Mouse (Mus musculus): ENCODE results near the gene Ccdc113.

Gene Ccdc113

GRCm38 (mm10) chr8:95539487-95539886 is 5.6 kb downstream of the Ccdc113 start:
- DNase-seq (ENCODE audit: low read depth, low spot score) = no peak

GRCm38 (mm10) chr8:95542191-95542590 is 8.3 kb downstream of the Ccdc113 start:
- DNase-seq (ENCODE audit: low read depth, low spot score) = no peak

- DNase-seq (ENCODE audit: low read depth, low spot score) = no peak
Observed at GRCm38 (mm10) chr8:95543065-95543464, 9.2 kb downstream of the Ccdc113 start.

GRCm38 (mm10) chr8:95545815-95546214 is 11.9 kb downstream of the Ccdc113 start:
- DNase-seq (ENCODE audit: low read depth, low spot score) = no peak

DNA sequence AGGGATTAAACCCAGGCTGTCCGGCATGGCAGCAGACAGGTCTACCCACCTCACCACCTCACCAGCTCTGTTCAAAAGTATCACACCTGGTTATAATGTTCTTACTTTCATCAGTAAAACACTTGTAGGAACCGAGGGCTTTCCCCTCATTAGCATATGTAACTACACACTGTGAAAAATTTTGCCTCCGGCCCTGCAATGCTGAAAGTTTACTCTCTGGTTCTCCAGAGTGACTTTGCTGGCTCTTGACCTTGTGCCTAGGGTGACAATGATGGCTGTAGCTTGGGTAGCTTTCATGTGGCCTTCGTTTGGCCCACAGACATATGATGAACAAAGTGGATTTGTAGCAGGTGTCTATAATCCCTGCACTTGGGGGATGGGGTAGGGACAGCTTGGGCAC is 13.1 kb downstream of the Ccdc113 start:
- DNase-seq (ENCODE audit: low read depth, low spot score) = no peak

DNA sequence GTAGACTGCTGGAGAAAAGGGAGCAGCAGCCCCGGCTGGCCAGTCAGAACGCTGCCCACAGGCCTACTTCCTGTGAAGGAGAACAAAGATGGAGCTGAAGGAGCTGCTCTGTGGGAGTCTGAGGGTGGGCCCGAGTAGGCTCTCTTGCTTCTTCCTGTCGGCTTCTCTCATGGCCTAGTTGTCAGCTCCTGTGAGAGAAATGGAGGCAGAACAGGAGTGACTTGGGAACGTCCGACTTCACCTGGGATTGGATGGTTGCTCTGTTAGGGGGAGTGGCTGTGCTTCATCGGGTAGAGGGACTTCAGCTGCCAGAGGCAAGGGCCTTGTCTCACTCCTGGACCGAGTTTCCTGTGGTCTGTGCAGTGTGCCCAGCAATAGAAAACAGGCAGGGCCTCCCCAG is 14.0 kb downstream of the Ccdc113 start:
- DNase-seq (ENCODE audit: low read depth, low spot score) = no peak

GRCm38 (mm10) chr8:95549871-95550829 is 16.3 kb downstream of the Ccdc113 start:
- DNase-seq (ENCODE audit: low read depth, low spot score) = no peak

- DNase-seq (ENCODE audit: low read depth, low spot score) = no peak
Observed at GRCm38 (mm10) chr8:95551577-95551976, 17.7 kb downstream of the Ccdc113 start.

DNA sequence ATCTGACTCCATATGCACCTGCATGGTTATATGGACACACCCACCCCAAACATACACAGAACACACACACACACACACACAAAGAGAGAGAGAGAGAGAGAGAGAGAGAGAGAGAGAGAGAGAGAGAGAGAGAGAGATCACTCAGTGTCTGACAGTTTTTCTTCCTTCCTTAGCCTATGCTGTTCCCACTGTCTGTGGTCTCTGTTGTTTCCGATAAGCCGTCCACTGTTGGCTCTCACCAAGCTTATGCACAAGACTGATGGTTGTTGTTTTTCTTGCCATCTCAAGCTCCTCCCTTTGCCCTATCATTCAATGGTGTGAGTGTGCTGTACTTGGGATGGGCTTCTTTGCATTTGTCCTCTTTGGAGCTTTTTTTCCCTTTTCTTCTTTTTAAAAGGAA is 22.1 kb downstream of the Ccdc113 start:
- DNase-seq (ENCODE audit: low read depth, low spot score) = no peak

DNA sequence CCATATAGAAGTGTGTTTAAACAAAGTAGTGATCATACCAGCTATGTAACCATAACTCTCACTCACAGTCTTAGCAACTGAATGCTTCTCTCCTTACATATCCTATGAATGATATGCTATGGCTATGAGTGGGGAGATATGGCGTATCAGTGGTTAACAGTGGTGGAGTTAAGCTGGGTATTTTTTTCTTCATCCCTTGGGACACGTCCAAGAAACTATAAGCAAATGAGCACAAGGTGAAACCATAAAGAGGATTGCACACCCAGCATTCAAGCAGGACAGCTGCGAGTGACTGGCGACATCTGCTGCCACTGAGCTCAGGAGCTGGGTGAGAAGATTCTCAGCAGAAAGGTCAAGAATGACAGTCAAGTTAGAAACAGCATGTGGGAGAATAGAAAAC is 32.3 kb downstream of the Ccdc113 start:
- DNase-seq (ENCODE audit: low read depth, low spot score) = no peak

DNA sequence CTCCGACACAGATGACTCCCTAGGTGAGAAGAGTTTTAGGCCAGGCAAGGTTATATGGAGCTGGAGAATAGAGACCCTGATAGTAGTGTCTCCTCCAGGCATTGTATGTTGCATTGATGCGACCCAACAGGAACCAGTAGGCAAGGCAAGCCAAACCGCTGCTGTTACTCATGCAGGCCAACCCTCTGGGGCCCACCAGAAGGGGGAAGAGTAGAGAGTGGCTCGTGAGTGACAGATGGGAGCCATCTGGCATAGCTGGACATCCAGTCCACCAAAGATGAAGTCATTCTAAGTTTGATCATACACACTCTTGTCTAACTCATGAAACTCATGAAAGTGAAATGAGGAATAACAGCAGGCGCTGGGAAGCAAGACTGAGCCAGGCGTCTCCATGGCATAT is 32.9 kb downstream of the Ccdc113 start:
- DNase-seq (ENCODE audit: low read depth, low spot score) = no peak

DNA sequence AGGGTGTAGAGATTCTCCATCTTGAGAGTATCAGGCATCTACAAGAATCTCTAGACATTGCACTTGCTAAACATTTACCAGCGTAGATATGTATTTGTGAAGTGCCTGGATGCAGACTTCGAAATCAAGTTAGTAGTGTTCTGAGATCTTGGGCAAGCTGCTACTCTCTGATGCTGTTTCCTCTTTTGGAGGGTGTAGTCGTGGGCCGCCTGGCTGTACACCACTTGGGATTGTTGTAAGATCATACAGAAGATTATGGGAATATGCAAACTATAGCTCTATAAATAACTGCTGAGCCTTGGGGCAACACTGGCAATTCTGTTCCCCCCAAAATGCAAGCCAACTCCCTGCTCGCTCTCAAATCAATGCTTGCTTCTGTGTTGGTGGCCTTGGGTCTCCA is 39.3 kb downstream of the Ccdc113 start:
- DNase-seq (ENCODE audit: low read depth, low spot score) = no peak

DNA sequence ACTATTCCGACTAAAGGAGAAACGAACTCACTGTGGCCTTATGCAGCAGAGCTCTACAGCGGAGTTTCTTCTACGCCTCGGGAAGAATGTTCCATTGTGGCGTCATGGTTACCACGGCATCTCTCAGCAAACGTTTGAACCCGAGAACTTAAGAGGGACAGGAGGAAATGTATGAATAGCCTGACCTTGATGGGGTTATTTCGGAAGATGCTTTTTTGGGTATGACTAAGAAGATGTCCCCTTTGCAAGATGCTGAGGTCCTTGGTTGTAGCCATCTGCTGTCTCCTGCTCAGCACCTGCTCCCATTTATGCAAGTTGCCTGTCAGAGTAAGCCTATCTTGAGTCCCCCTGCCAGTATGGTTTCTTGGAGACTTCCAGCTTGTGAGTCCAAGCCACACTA is 42.4 kb downstream of the Ccdc113 start, which contains the start of gene Prss54:
Prss54 (minus strand) TSS at position 101 of the 400 bp plus-strand sequence.
- no peak for DNase-seq (ENCODE audit: low read depth, low spot score)

DNA sequence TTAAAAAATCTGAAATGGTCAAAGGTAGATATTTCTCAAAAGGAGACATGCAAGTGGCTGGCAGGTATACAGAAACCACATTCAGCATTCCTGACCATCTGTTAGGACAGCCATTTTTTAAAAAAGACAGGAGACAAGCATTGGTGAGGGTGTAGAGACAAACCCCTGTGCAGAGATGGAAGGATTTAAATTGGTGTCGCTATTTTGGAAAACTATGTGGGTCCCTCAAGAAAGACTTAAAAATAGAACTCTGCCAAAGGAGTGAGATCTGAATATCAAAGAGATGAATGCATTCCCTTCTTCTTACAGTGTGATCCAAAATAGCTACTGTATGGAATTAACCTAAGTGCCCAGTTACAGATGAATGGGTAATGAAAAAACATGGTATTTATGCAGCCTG is 53.5 kb downstream of the Ccdc113 start:
- DNase-seq (ENCODE audit: low read depth, low spot score) = no peak

DNA sequence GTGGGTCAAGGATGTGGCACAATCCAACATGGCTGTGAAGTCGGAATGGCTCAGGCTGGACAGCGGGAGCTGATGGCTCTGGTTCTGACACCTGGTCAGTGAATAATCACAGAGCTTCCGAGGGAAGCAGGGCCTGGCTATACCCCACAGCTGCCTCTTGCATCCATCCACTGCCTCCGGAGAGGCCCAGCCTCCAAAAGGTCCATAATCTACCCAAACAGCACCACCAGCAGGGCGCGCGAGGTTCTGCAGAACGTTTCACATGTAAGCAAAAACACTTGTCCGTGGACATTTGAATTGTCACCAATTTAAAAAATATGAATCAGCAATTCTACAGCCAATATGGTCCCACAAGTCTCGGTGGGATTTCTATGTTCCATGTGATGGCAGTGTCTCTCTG is 55.4 kb downstream of the Ccdc113 start:
- DNase-seq (ENCODE audit: low read depth, low spot score) = no peak

GRCm38 (mm10) chr8:95590539-95590938 is 56.7 kb downstream of the Ccdc113 start:
- no peak for DNase-seq (ENCODE audit: low read depth, low spot score)

DNA sequence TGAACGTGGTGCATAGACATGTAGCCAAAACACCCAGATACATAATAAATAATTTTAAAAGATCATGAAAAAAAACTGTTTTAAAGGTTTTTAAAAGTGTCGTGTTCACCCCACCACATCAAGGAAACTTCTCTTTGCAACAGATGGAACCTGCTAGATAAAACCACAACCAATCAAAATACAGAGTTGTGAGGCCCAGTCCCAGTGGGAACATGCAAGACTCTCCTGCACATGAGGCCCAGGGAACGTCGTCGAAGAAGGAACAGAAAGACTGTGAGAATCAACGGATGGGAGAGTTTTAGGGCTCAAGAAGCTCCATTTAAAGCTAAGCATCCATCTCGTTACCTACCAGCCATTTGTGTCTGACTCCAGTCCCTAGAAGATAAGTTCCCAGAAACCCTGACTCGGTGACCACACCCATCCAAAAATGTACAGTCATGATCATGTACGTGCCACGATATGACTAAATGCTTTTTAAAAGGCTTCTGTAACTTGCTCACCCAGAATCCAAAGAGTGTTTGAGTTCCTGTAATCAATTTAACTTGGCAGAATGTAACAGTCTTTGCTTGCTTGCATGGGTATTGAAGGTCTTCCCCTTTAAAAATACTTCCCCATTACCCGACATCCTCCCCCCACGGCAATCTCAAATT is 58.4 kb downstream of the Ccdc113 start:
- DNase-seq (ENCODE audit: low read depth, low spot score) = no peak

- DNase-seq (ENCODE audit: low read depth, low spot score) = no peak
Observed at GRCm38 (mm10) chr8:95593439-95594393, 59.8 kb downstream of the Ccdc113 start.

GRCm38 (mm10) chr8:95595131-95595530 is 61.2 kb downstream of the Ccdc113 start:
- no peak for DNase-seq (ENCODE audit: low read depth, low spot score)

DNA sequence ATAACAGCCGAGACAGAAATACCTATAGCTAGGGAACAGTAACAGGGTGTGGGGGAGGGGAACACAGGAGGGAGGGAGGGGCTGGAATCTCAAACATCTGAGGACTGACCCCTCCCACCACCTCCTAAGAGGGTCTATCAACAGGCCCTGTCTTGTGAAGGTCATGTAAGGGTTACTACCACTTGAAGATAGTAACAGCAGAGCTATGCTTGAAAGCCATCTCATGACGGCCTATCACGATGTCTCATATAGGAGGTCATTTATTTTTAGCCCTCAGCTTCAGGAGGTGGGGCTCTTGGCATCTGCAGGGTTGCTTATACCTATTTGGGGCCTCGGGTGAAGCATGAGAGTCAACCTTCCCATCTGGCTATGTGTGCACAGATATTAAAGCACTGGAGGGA is 63.0 kb downstream of the Ccdc113 start:
- no peak for DNase-seq (ENCODE audit: low read depth, low spot score)

DNA sequence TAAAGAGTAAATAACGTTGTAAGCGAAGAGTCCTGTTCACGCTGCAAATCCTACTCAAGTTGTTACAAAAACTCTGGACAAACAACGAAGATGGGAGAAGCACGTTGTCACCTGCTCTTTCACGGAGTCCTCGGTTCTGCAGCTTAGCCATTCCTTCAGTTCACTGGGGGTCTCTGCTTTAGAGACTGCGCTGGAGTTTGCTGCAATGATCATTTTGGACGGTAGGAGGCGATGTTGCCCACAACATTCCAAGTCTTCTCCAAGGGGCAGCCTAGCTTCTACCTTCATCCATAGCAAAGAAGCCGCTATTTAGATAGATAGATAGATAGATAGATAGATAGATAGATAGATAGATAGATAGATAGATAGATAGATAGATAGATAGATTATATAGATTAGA is 66.0 kb downstream of the Ccdc113 start:
- DNase-seq (ENCODE audit: low read depth, low spot score) = no peak

- no peak for DNase-seq (ENCODE audit: low read depth, low spot score)
Observed at GRCm38 (mm10) chr8:95601306-95601705, 67.4 kb downstream of the Ccdc113 start.

All from skeletal muscle tissue, adult 2 months (tissue).